Mouse (Mus musculus) small intestine, adult 2 months (tissue): ENCODE results near the gene Rapgef4. TPM values are rescaled to one million over a fixed set of nuclear protein-coding genes. Genes with fewer than 3 reads are reported as not detected.

Source experiments
- H3K27ac ChIP-seq: fragments of 200-500 bp; 2 replicates; pipeline ENCODE4 v1.5.1; 2012; ENCODE audit warnings: low read depth, low read length, control low read depth, inconsistent platforms; ENCODE audit not compliant: insufficient read depth
- H3K27me3 ChIP-seq: fragments of 200-500 bp; 2 replicates; pipeline ENCODE4 v1.6.1; 2012; ENCODE audit warnings: mild to moderate bottlenecking, moderate library complexity, low read length, inconsistent platforms; ENCODE audit not compliant: control insufficient read depth, insufficient read depth
- H3K36me3 ChIP-seq: fragments of 200-500 bp; 2 replicates; pipeline ENCODE4 v1.6.1; 2012; ENCODE audit warnings: mild to moderate bottlenecking, low read length, control low read depth, inconsistent platforms; ENCODE audit not compliant: control insufficient read depth, insufficient read depth
- H3K4me1 ChIP-seq: fragments of 200-500 bp; 2 replicates; pipeline ENCODE4 v1.6.1; 2012; ENCODE audit warnings: low read length, inconsistent platforms, mixed read lengths; ENCODE audit not compliant: control insufficient read depth, insufficient read depth, insufficient read length
- H3K4me3 ChIP-seq: fragments of 200-500 bp; 2 replicates; pipeline ENCODE4 v1.5.1; 2012; ENCODE audit warnings: low read depth, mild to moderate bottlenecking, control low read depth, inconsistent platforms, low read length, moderate library complexity
- CTCF ChIP-seq: fragments of 200-500 bp; IDR thresholded peaks from 2 replicates; pipeline ENCODE4 v1.5.1; 2012; ENCODE audit warnings: low read depth, mild to moderate bottlenecking, control low read depth, inconsistent platforms, low read length, moderate library complexity, mixed read lengths; ENCODE audit not compliant: insufficient replicate concordance, insufficient read length; ENCODE audit errors: extremely low read depth
- POLR2A ChIP-seq: fragments of 200-500 bp; IDR thresholded peaks from 2 replicates; pipeline ENCODE4 v1.6.1; 2012; ENCODE audit warnings: low read depth, mild to moderate bottlenecking, control low read depth, inconsistent platforms, low read length, moderate library complexity
- WGBS: fragments of 180-500 bp; shearing (Covaris S2); methylation state at CpG from one replicate; pipeline ENCODE4 v1.1.7; 2018; 5-methylcytosine and 5-hydroxymethylcytosine counted together
- polyA plus RNA-seq: library from polyadenylated mRNA; depleted of rRNA; stranded (reverse); fragments of >200 nt; gene quantifications from 2 replicates; pipeline ENCODE4 v1.2.3, GENCODE M21; 2012

Gene Rapgef4
- polyA plus RNA-seq, 1 experiment, result 2.7 TPM

DNA sequence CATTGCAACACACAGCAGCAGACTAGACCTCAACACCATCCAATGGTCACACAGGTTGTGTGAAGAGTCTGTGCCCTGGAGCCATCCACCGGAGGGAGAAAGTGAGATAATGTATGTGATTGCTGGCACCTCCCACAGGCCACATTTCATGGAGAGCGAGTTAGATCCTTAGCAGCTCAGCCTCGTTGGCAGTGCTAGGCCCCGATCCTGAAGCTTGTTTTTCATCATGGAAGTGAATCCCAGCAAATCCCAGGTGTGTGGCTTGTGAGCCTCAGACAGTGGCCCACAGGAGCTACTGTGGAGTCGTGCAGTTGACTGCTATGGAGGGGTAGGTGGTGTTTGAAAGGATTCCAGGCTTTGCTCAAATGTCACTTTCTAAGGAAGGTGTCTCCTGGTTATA, 13.2 kb upstream of the Rapgef4 start:
- Histone ChIP-seq H3K27me3 (no peaks in the 10 kb centered on the region), H3K4me3 (no peak overlapping the region), H3K4me1 (no peaks in the 10 kb centered on the region), H3K27ac (no peak overlapping the region), H3K36me3 (no peaks in the 10 kb centered on the region)
- TF ChIP-seq POLR2A, result no peak
- 79% methylated on average over 5 of the region's 5 CpGs for WGBS

DNA sequence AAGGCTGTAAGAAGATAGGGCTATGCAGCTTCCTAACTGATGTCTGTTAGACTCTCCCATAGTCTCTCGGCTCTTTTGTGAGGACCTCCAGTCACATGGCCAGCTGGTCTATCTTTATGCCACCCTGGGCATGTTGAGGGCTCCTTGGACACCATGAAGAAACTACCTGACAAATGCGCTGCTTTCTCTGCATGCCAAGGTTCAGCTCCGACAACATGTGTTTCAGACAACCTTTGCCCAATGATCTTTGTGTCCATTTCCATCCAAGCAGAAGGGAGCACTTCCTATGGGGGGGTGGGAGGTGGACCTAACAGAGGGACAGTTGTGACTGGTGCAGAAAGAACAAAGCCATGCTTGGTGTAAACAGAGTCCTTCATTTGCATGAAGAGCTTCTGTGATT, 7.4 kb upstream of the Rapgef4 start:
- WGBS, result 70% methylated on average over 3 of the region's 3 CpGs
- TF ChIP-seq POLR2A (no peak), CTCF (no peak)
- Histone ChIP-seq H3K4me3 (no peak overlapping the region), H3K27ac (no peak overlapping the region), H3K27me3 (no peaks in the 10 kb centered on the region), H3K4me1 (no peaks in the 10 kb centered on the region), H3K36me3 (no peaks in the 10 kb centered on the region)

DNA sequence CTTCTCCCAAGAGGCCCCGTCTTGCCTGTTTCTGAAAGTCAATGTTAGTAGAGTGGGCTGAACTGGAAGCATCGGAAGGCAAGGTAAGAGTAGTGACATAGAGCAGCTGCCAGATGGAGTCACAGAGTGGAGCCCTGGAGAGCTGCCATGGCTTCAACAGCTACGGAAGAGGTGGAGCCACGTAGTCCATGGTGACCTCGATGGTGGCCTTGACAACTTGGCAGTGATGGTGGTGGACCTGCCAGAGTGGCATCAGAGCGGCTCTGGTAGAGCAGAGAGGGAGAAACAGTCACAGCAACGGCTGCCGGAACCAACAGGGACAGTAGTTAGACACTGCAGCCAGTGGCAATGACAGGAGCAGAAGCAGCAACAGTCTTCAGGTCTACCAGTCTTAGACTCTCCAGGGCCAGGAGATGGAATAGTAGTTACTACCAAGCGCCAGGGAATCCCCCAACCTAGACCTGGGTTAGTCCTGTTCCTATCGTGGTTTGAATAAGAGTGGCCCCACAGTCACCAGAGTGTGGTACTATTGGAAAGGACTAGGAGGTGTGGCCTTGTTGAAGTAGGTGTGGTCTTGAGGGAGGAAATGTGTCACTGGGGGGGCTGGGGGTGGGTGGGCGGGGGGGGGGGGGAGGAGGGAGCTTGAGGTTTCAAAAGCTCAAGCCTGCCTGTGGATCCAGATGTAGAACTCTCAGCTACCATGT, 6.7 kb upstream of the Rapgef4 start:
- 66% methylated on average over 11 of the region's 11 CpGs for WGBS

DNA sequence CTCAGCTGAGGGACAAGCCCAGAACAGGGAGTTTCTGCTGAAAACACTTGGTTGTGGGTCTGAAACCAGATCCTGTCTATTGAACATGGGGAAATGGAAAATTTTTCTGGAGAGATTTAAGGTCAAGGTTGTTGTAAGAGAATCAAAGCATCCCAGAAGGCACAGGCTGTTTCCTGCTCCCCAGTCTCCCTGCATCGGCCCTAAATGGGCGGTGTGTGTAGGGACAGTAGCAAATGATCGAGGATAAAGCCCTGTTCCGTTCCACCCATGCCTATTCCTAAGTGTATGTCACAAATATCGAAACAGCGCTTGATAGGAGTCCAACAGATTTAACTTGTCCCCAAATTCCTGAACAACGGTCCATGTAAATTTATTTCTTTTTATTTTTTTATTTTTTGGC, 1.1 kb upstream of the Rapgef4 start:
- Histone ChIP-seq H3K4me3 (no peak overlapping the region), H3K27ac (no peak overlapping the region), H3K27me3 (peaks cover 14% of the 10 kb centered on the region), H3K36me3 (no peaks in the 10 kb centered on the region), H3K4me1 (peaks cover 4% of the 10 kb centered on the region; the same call in 1 of the 2 replicates)
- WGBS, result 86% methylated on average over 7 of the region's 7 CpGs
- TF ChIP-seq CTCF (no peak), POLR2A (no peak)

More for the DNA sequence above, 6.7 kb upstream of the Rapgef4 start:
- TF ChIP-seq CTCF (no peak), POLR2A (no peak)
- no peaks in the 10 kb centered on the region for H3K36me3 ChIP-seq
- H3K27ac ChIP-seq, result no peak overlapping the region
- H3K4me1 ChIP-seq, result no peaks in the 10 kb centered on the region
- H3K27me3 ChIP-seq, result no peaks in the 10 kb centered on the region
- H3K4me3 ChIP-seq, result no peak overlapping the region

DNA sequence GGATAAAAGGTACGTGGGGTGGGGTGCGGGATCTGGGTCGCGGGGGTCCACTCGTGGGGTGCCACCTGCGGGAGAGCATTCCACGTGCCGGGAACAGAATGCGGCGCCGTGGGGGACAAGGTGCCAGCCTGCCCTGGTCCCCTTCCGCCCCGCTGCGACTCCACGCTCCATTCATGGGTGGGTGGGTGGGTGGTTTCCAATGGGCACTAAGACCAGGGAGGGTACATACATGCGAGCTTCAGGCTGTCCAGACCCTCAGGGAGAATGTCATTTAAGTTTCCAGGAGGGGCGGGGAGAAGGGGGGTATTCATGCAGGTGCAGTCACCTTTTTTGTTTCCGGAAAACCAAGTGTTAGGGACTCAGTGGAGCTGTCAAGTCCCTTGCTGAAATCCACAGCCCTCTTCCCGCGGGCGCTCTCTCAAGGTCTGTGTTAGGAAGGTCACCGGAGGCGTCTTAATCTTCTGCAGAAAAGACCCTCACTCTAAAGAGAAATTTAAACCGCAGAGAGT, 357 bp downstream of the Rapgef4 start:
- whole genome bisulfite sequencing, result 10% methylated on average over 24 of the region's 24 CpGs
- Histone ChIP-seq H3K4me3 (peak overlapping the region; percentile 67), H3K4me1 (peaks cover 4% of the 10 kb centered on the region; the same call in 1 of the 2 replicates), H3K27me3 (peaks cover 14% of the 10 kb centered on the region), H3K27ac (no peak overlapping the region), H3K36me3 (no peaks in the 10 kb centered on the region)
- no peak for TF ChIP-seq POLR2A
- no peak for TF ChIP-seq CTCF

DNA sequence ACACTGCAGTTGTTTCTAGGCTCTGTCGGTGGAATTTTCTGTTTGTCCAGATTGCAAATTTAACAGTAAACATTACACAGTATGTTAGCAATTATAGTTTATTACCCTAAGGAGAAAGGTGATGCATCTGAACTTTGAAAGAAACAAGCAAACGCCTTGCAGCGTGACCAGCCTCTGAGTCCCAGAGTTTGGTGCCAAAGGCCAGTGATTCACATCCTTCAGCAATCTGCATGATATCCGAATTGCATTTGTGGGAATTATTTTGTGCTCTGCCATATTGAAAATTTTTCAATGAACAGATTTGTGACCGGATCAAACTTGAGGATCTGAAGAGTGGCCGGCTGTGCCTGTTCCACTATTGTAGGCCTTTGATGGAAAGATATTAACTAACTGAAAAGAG, 856 bp downstream of the Rapgef4 start:
- Histone ChIP-seq H3K36me3 (no peaks in the 10 kb centered on the region), H3K4me3 (no peak overlapping the region; the same call in 1 of the 2 replicates), H3K4me1 (peaks cover 4% of the 10 kb centered on the region; the same call in 1 of the 2 replicates), H3K27me3 (peaks cover 14% of the 10 kb centered on the region), H3K27ac (no peak overlapping the region)
- 42% methylated on average over 6 of the region's 6 CpGs for WGBS
- TF ChIP-seq POLR2A (no peak), CTCF (no peak)

DNA sequence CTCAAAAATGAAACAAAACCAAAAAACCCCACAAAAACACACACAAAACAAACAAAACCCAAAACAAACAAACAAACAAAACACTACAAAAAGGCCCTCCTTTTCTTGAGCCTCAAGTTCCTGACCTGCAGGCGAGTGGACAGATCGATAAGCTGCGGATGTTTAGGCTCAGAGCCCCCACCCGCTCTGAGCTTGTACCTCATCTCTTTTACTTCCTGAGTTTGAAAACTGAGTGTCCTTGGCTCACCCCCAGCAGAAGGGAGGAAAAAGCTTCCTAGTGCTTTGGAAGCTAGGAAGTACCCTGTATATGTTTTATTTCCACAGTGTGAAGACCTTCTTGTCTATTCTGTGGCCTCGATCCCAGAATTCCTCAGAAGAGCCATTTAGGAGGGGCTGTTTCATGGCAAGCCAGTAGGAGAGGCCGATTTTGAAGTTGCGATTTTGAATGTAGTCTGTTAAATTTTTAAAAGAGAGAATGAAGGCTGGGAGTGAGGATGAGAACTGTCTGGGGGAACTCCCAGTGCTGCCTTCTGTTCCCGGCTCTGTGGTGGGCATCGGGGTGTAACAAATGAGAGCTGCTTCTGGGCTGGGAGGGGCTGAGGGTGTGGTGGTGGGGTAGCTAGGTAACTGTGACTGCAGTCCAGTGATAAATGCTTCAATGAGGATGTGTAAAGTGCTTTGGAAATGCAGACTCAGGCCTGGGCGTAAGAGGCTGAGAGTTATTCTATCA, 2.0 kb downstream of the Rapgef4 start:
- 87% methylated on average over 10 of the region's 10 CpGs for WGBS
- TF ChIP-seq POLR2A (no peak), CTCF (no peak)
- H3K4me1 ChIP-seq, result peaks cover 4% of the 10 kb centered on the region; the same call in 1 of the 2 replicates
- peaks cover 14% of the 10 kb centered on the region for H3K27me3 ChIP-seq
- no peak overlapping the region for H3K4me3 ChIP-seq
- H3K36me3 ChIP-seq, result no peaks in the 10 kb centered on the region
- no peak overlapping the region for H3K27ac ChIP-seq
